Mouse (Mus musculus) heart, postnatal 36 days (tissue): Measurements from ENCODE around the gene Terb2. TPM values are rescaled to one million over a fixed set of nuclear protein-coding genes. Genes with fewer than 3 reads are reported as not detected.

Source experiments
- DNase-seq, 2 experiments: peaks; one replicate each; pipeline ENCODE4 v3.0.0; 2021 to 2022
- intact Hi-C: fragments of 180-260 bp; cut with DNase I; formaldehyde crosslinking; loops from one replicate; pipeline ENCODE4 v1.15.1; 2025
- total RNA-seq, 2 experiments: library from RNA; stranded (reverse); gene quantifications; 2 replicates each; pipeline ENCODE4 v1.2.3; 2021

Gene Terb2
- total RNA-seq, 2 experiments from 2014 or later = not detected

- no peak for DNase-seq
- intact Hi-C loops = no loop called here
Observed at GRCm38 (mm10) chr2:122230395-122230794, 44.3 kb downstream of the Terb2 start.

GRCm38 (mm10) chr2:122231616-122232015 is 45.5 kb downstream of the Terb2 start:
- intact Hi-C loops = no loop called here

GRCm38 (mm10) chr2:122233341-122233740 is 47.3 kb downstream of the Terb2 start:
- DNase-seq = no peak
- intact Hi-C loops = no loop called here

More at GRCm38 (mm10) chr2:122231616-122232015, 45.5 kb downstream of the Terb2 start:
- no peak for DNase-seq

GRCm38 (mm10) chr2:122233759-122234557 is 47.9 kb downstream of the Terb2 start:
- peak in 1 of 2 experiments; percentile 34 for DNase-seq
- intact Hi-C loops = no loop called here

- intact Hi-C loops = no loop called here
Observed at GRCm38 (mm10) chr2:122234611-122235288, 48.7 kb downstream of the Terb2 start, which contains the start of gene Sord. Gene Sord, plus strand, starts transcription at chr2:122234749.

GRCm38 (mm10) chr2:122235425-122235824 is 49.4 kb downstream of the Terb2 start:
- peak in 1 of 2 experiments; percentile 5 for DNase-seq
- intact Hi-C loops = no loop called here

More at GRCm38 (mm10) chr2:122234611-122235288, 48.7 kb downstream of the Terb2 start, which contains the start of gene Sord:
- DNase-seq = peak; percentile 76 to 83

- intact Hi-C loops = no loop called here
- no peak for DNase-seq
Observed at GRCm38 (mm10) chr2:122236321-122236720, 50.2 kb downstream of the Terb2 start.

GRCm38 (mm10) chr2:122237891-122238470 is 51.9 kb downstream of the Terb2 start:
- intact Hi-C loops = no loop called here
- DNase-seq = no peak

- DNase-seq = no peak
- intact Hi-C loops = loop anchor here (5.0 kb wide), 1 partner anchor 62 kb away; no protein-coding TSS in a partner anchor
Observed at GRCm38 (mm10) chr2:122240735-122241134, 54.7 kb downstream of the Terb2 start.

GRCm38 (mm10) chr2:122241226-122241625 is 55.2 kb downstream of the Terb2 start:
- intact Hi-C loops = loop anchor here (5.0 kb wide), 1 partner anchor 61 kb away; no protein-coding TSS in a partner anchor
- no peak for DNase-seq

- intact Hi-C loops = loop anchor here (5.0 kb wide), 1 partner anchor 60 kb away; no protein-coding TSS in a partner anchor
- no peak for DNase-seq
Observed at GRCm38 (mm10) chr2:122241935-122242334, 55.9 kb downstream of the Terb2 start.

- intact Hi-C loops = loop anchor here (1.0 to 5.0 kb wide), 3 partner anchors 49 to 175 kb away; no protein-coding TSS in a partner anchor
- peak; percentile 77 to 80 for DNase-seq
Observed at GRCm38 (mm10) chr2:122243671-122244131, 57.6 kb downstream of the Terb2 start.

GRCm38 (mm10) chr2:122247786-122248185 is 61.7 kb downstream of the Terb2 start:
- no peak for DNase-seq
- intact Hi-C loops = no loop called here

- intact Hi-C loops = no loop called here
- no peak for DNase-seq
Observed at GRCm38 (mm10) chr2:122255997-122256396, 69.9 kb downstream of the Terb2 start.

Other genes starting within 250 kb of the Terb2 start
- 10 to 100 TPM; 12.7 to 14.2 TPM for gene Ctdspl2, start 230.3 kb upstream of the Terb2 start, total RNA-seq
- gene Mageb3, start 230.2 kb upstream of the Terb2 start, total RNA-seq = not detected
- gene Eif3j1, start 157.7 kb upstream of the Terb2 start, total RNA-seq = 10 to 100 TPM; 22.7 to 23.8 TPM
- 10 to 100 TPM; 10.7 to 11.0 TPM for gene Spg11, start 67.9 kb upstream of the Terb2 start, total RNA-seq
- 100 to 1,000 TPM; 162 to 248 TPM for gene B2m, start 38.6 kb upstream of the Terb2 start, total RNA-seq
- gene Trim69, start 25.6 kb upstream of the Terb2 start, total RNA-seq = under 1 TPM in 1 of 2 experiments, not detected in 1; 0.14 TPM
- gene Patl2, start 83 bp upstream of the Terb2 start, total RNA-seq = not detected
- gene Sord, start 48.5 kb downstream of the Terb2 start, total RNA-seq = 100 to 1,000 TPM; 162 to 168 TPM
- gene Duox2, start 112.2 kb downstream of the Terb2 start, total RNA-seq = under 1 TPM; 0.35 to 0.47 TPM
- gene Duoxa2, start 112.6 kb downstream of the Terb2 start, total RNA-seq = not detected
- gene Duoxa1, start 127.5 kb downstream of the Terb2 start, total RNA-seq = under 1 TPM in 1 of 2 experiments, not detected in 1; 0.39 TPM
- gene Duox1, start 129.4 kb downstream of the Terb2 start, total RNA-seq = under 1 TPM; 0.17 to 0.27 TPM
- gene Shf, start 182.9 kb downstream of the Terb2 start, total RNA-seq = 1 to 10 TPM; 5.0 to 6.1 TPM
- 10 to 100 TPM; 21.7 to 22.4 TPM for gene Slc28a2, start 240.2 kb downstream of the Terb2 start, total RNA-seq